Mouse (Mus musculus): Measurements from ENCODE around the gene Sacs. TPM values are rescaled to one million over a fixed set of nuclear protein-coding genes. Genes with fewer than 3 reads are reported as not detected.

Sacs gene
- polyA plus RNA-seq, 1 experiment from 2014 or later, result 1.8 TPM

GRCm38 (mm10) chr14:61223740-61224139 lies 85.5 kb downstream of the Sacs start:
- Histone ChIP-seq H3K36me3 (ENCODE audit: control insufficient read depth, insufficient read depth, low read length) (no peaks in the 10 kb centered on the region), H3K4me3 (ENCODE audit: low read length) (no peak overlapping the region), H3K4me1 (replicated peaks; ENCODE audit: control insufficient read depth, insufficient read depth, low read length) (no peaks in the 10 kb centered on the region), H3K27me3 (ENCODE audit: control insufficient read depth, insufficient read depth, low read depth, low read length) (no peaks in the 10 kb centered on the region), H3K9ac (ENCODE audit: low read length) (no peak overlapping the region), H3K4me2 (ENCODE audit: low read depth, low read length) (no peak overlapping the region), H3K27ac (ENCODE audit: low read length) (no peak overlapping the region), H3K9me3 (ENCODE audit: control insufficient read depth, low read length) (no peaks in the 10 kb centered on the region)
- no peak for ATAC-seq (ENCODE audit: low read depth)
- 83% methylated on average over 4 of the region's 4 CpGs for WGBS

DNA sequence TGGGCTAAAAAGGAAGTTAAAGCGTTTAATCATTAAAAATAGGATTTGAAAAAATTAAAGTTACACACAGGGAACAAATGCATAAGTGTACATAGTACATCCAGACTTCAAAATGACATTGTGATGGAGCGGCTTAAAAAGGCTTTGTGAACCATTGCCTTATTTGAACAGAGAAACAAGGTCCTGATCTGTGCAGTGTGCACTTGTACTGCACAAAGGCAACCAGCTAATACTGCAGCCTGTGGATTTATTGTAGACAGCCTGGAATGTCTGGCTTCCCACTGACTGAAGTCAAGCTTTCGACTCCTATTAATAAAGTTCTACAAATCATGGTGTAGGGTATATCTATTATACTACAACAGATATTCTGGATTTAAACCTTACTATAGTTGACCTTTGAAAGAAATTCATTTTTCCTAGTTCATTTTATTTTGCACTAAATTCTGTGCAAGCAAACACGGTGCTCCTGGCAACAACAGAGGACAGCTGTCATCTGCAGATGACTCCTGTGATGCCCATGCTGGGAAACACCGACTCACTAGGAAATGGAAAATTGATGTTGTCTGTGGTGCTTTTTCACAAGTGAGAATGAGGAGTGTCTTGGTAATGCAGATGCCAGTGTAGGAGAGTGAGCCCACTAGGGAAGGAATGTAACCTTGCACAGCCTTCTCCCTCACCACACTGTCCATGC lies 86.3 kb downstream of the Sacs start:
- WGBS, result 68% methylated on average over 5 of the region's 5 CpGs
- no peak for ATAC-seq (ENCODE audit: low read depth)
- Histone ChIP-seq H3K4me3 (ENCODE audit: low read length) (no peak overlapping the region), H3K4me2 (ENCODE audit: low read depth, low read length) (no peak overlapping the region), H3K36me3 (ENCODE audit: control insufficient read depth, insufficient read depth, low read length) (no peaks in the 10 kb centered on the region), H3K9me3 (ENCODE audit: control insufficient read depth, low read length) (no peaks in the 10 kb centered on the region), H3K27ac (ENCODE audit: low read length) (no peak overlapping the region), H3K9ac (ENCODE audit: low read length) (no peak overlapping the region), H3K4me1 (replicated peaks; ENCODE audit: control insufficient read depth, insufficient read depth, low read length) (no peaks in the 10 kb centered on the region), H3K27me3 (ENCODE audit: control insufficient read depth, insufficient read depth, low read depth, low read length) (no peaks in the 10 kb centered on the region)

DNA sequence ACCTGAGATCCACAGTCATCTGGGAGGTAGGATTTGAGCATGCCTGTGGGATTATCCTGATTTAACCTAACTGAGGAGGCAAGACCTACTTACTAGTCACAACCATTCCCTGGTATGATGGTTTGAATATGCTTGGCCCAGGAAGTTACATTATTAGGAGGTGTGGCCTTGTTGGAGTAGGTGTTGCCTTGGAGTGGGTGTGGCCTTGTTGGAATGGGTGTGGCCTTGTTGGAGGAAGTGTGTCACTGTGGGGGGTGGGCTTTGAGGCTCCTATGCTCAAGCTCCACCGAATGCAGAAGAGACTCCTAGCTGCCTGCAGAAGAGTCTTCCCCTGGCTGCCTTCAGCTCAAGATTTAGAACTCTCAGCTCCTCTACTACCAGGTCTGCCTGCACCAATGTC lies 87.9 kb downstream of the Sacs start:
- Histone ChIP-seq H3K9ac (ENCODE audit: low read length) (no peak overlapping the region), H3K27me3 (ENCODE audit: control insufficient read depth, insufficient read depth, low read depth, low read length) (no peaks in the 10 kb centered on the region), H3K4me3 (ENCODE audit: low read length) (no peak overlapping the region), H3K4me2 (ENCODE audit: low read depth, low read length) (no peak overlapping the region), H3K4me1 (replicated peaks; ENCODE audit: control insufficient read depth, insufficient read depth, low read length) (no peaks in the 10 kb centered on the region), H3K36me3 (ENCODE audit: control insufficient read depth, insufficient read depth, low read length) (no peaks in the 10 kb centered on the region), H3K27ac (ENCODE audit: low read length) (no peak overlapping the region), H3K9me3 (ENCODE audit: control insufficient read depth, low read length) (no peaks in the 10 kb centered on the region)
- no peak for ATAC-seq (ENCODE audit: low read depth)
- 91% methylated on average over 1 of the region's 1 CpGs for WGBS

- Histone ChIP-seq H3K4me2 (ENCODE audit: low read depth, low read length) (no peak overlapping the region), H3K9ac (ENCODE audit: low read length) (no peak overlapping the region), H3K4me3 (ENCODE audit: low read length) (no peak overlapping the region), H3K27ac (ENCODE audit: low read length) (no peak overlapping the region), H3K9me3 (ENCODE audit: control insufficient read depth, low read length) (no peaks in the 10 kb centered on the region), H3K36me3 (ENCODE audit: control insufficient read depth, insufficient read depth, low read length) (no peaks in the 10 kb centered on the region), H3K27me3 (ENCODE audit: control insufficient read depth, insufficient read depth, low read depth, low read length) (no peaks in the 10 kb centered on the region), H3K4me1 (replicated peaks; ENCODE audit: control insufficient read depth, insufficient read depth, low read length) (no peaks in the 10 kb centered on the region)
- ATAC-seq (ENCODE audit: low read depth), result no peak
- whole genome bisulfite sequencing, result 78% methylated on average over 5 of the region's 5 CpGs
Observed at GRCm38 (mm10) chr14:61229763-61230162, 91.5 kb downstream of the Sacs start.

- H3K4me2 ChIP-seq (ENCODE audit: low read depth, low read length), result no peak overlapping the region
- H3K27me3 ChIP-seq (ENCODE audit: control insufficient read depth, insufficient read depth, low read depth, low read length), result no peaks in the 10 kb centered on the region
- 89% methylated on average over 4 of the region's 4 CpGs for WGBS
- no peaks in the 10 kb centered on the region for H3K36me3 ChIP-seq (ENCODE audit: control insufficient read depth, insufficient read depth, low read length)
- no peaks in the 10 kb centered on the region for H3K9me3 ChIP-seq (ENCODE audit: control insufficient read depth, low read length)
- H3K4me3 ChIP-seq (ENCODE audit: low read length), result no peak overlapping the region
- no peak overlapping the region for H3K9ac ChIP-seq (ENCODE audit: low read length)
- H3K27ac ChIP-seq (ENCODE audit: low read length), result no peak overlapping the region
- no peaks in the 10 kb centered on the region for H3K4me1 ChIP-seq (replicated peaks; ENCODE audit: control insufficient read depth, insufficient read depth, low read length)
- no peak for ATAC-seq (ENCODE audit: low read depth)
Observed at GRCm38 (mm10) chr14:61230179-61230578, 91.9 kb downstream of the Sacs start.

GRCm38 (mm10) chr14:61232016-61232568 lies 93.8 kb downstream of the Sacs start:
- no peaks in the 10 kb centered on the region for H3K27me3 ChIP-seq (ENCODE audit: control insufficient read depth, insufficient read depth, low read depth, low read length)
- no peak overlapping the region for H3K4me2 ChIP-seq (ENCODE audit: low read depth, low read length)
- WGBS, result 76% methylated on average over 13 of the region's 13 CpGs
- no peak for ATAC-seq (ENCODE audit: low read depth)
- no peak overlapping the region for H3K27ac ChIP-seq (ENCODE audit: low read length)
- no peaks in the 10 kb centered on the region for H3K36me3 ChIP-seq (ENCODE audit: control insufficient read depth, insufficient read depth, low read length)
- H3K9ac ChIP-seq (ENCODE audit: low read length), result no peak overlapping the region
- H3K4me1 ChIP-seq (replicated peaks; ENCODE audit: control insufficient read depth, insufficient read depth, low read length), result no peaks in the 10 kb centered on the region
- no peaks in the 10 kb centered on the region for H3K9me3 ChIP-seq (ENCODE audit: control insufficient read depth, low read length)
- no peak overlapping the region for H3K4me3 ChIP-seq (ENCODE audit: low read length)

DNA sequence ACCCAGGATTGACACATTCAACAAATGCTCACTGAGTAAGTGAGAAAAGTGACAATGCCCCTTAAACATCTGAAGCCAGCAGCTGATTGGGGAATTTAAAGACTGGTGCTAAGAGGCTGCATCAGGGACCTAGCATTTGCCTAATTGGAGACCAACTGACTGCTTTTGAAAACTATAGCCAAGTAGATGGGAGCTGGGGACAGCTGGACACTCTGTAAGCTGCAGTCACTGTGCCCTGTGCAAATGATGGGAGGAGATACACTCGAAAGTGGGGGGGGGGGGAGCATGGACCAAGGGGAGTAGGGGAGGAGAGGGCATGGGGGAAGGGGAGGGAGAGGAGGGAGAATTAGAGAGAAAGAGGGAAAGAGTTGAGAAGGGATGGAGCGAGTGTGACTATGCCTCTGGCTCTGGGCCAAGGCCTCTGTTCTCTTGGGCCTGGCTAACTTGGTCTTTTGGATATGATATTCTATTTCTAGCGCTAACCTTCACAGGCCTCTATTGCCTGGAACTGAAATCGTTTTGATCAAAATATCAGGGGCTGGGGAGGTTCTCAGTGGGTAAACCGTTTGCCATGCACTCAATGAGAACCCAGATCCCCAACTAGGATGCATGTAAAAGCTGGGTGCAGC lies 97.7 kb downstream of the Sacs start:
- Histone ChIP-seq H3K4me2 (ENCODE audit: low read depth, low read length) (no peak overlapping the region), H3K27ac (ENCODE audit: low read length) (no peak overlapping the region), H3K27me3 (ENCODE audit: control insufficient read depth, insufficient read depth, low read depth, low read length) (no peaks in the 10 kb centered on the region), H3K9ac (ENCODE audit: low read length) (no peak overlapping the region), H3K4me3 (ENCODE audit: low read length) (no peak overlapping the region), H3K9me3 (ENCODE audit: control insufficient read depth, low read length) (no peaks in the 10 kb centered on the region), H3K36me3 (ENCODE audit: control insufficient read depth, insufficient read depth, low read length) (no peaks in the 10 kb centered on the region), H3K4me1 (replicated peaks; ENCODE audit: control insufficient read depth, insufficient read depth, low read length) (no peaks in the 10 kb centered on the region)
- no peak for ATAC-seq (ENCODE audit: low read depth)
- WGBS, result 41% methylated on average over 5 of the region's 5 CpGs

- Histone ChIP-seq H3K4me1 (replicated peaks; ENCODE audit: control insufficient read depth, insufficient read depth, low read length) (no peaks in the 10 kb centered on the region), H3K9ac (ENCODE audit: low read length) (no peak overlapping the region), H3K4me3 (ENCODE audit: low read length) (no peak overlapping the region), H3K27ac (ENCODE audit: low read length) (no peak overlapping the region), H3K36me3 (ENCODE audit: control insufficient read depth, insufficient read depth, low read length) (no peaks in the 10 kb centered on the region), H3K9me3 (ENCODE audit: control insufficient read depth, low read length) (no peaks in the 10 kb centered on the region), H3K27me3 (ENCODE audit: control insufficient read depth, insufficient read depth, low read depth, low read length) (no peaks in the 10 kb centered on the region), H3K4me2 (ENCODE audit: low read depth, low read length) (no peak overlapping the region)
- no peak for ATAC-seq (ENCODE audit: low read depth)
- WGBS, result 33% methylated on average over 4 of the region's 4 CpGs
Observed at GRCm38 (mm10) chr14:61237101-61237654, 98.9 kb downstream of the Sacs start.

GRCm38 (mm10) chr14:61238751-61239150 lies 100.5 kb downstream of the Sacs start:
- Histone ChIP-seq H3K27me3 (ENCODE audit: control insufficient read depth, insufficient read depth, low read depth, low read length) (no peaks in the 10 kb centered on the region), H3K36me3 (ENCODE audit: control insufficient read depth, insufficient read depth, low read length) (no peaks in the 10 kb centered on the region), H3K9ac (ENCODE audit: low read length) (no peak overlapping the region), H3K4me2 (ENCODE audit: low read depth, low read length) (no peak overlapping the region), H3K9me3 (ENCODE audit: control insufficient read depth, low read length) (no peaks in the 10 kb centered on the region), H3K27ac (ENCODE audit: low read length) (no peak overlapping the region), H3K4me1 (replicated peaks; ENCODE audit: control insufficient read depth, insufficient read depth, low read length) (no peaks in the 10 kb centered on the region), H3K4me3 (ENCODE audit: low read length) (no peak overlapping the region)
- ATAC-seq (ENCODE audit: low read depth), result 0 out of 2 replicates have a peak, but pooled peaks have one; percentile 52
- 37% methylated on average over 9 of the region's 9 CpGs for WGBS
